Mouse (Mus musculus): Measurements from ENCODE around the gene Sp6. TPM values are rescaled to one million over a fixed set of nuclear protein-coding genes. Genes with fewer than 3 reads are reported as not detected.

Sp6 gene
- polyA plus RNA-seq, 1 experiment: 1.4 TPM

DNA sequence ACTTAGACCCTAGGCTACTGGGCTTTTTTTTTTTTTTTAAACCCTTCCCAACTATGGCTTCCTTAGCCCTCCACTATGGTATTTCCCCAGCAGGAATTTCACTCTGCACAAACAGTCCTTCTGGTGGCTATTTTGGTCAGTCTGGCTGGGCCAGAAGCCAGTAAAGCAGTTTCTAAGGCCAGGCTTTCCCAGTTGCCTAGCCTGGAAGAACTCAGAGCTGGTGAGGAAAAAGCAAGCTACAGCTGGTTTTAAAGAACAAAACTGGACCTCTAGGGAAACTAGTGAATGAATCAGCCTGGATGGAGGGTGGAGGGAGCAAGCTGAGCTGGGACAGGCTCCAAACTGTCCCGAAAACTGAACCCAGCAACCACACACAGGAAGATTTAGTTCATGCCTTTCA, 43.4 kb upstream of the Sp6 start:
- H3K4me1 ChIP-seq (ENCODE audit: control insufficient read depth, insufficient read depth, low read length): peaks cover 51% of the 10 kb centered on the region
- 0% methylated on average over 1 of the region's 1 CpGs for WGBS
- no peak overlapping the region for H3K4me3 ChIP-seq (replicated peaks; ENCODE audit: insufficient read depth, low read depth, low read length)
- no peaks in the 10 kb centered on the region for H3K27me3 ChIP-seq (ENCODE audit: control insufficient read depth, insufficient read depth, low read length)
- peak; percentile 81 to 90 for DNase-seq
- H3K27ac ChIP-seq (ENCODE audit: insufficient read depth, low read length): peak overlapping the region; percentile 97
- TF ChIP-seq CTCF (IDR thresholded peaks at IDR 0.05; ENCODE audit: borderline replicate concordance, insufficient read depth, low read depth, low read length): no peak
- no peak for TF ChIP-seq POLR2A (IDR thresholded peaks at IDR 0.05; ENCODE audit: borderline replicate concordance, insufficient read depth, low read length)

DNA sequence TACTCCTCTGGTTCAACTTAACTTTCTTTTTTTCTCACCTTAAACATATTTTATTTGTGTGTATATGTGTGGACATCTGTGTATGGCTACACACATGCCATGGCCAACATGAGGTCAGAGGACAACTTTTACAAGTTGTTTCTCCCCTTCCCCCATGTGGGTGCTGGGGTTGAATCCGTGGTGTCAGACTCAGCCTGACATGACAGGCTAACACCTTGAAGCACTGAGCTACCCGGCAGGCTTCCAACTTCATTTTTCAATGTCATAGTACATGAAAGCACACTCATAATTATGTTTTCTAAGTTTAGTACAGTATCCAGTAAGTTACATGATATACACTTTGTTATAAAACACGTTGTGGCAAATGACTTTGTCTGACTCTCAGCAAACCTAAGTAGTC, 42.9 kb upstream of the Sp6 start:
- no peaks in the 10 kb centered on the region for H3K27me3 ChIP-seq (ENCODE audit: control insufficient read depth, insufficient read depth, low read length)
- no peak for DNase-seq
- peak overlapping the region; percentile 97 for H3K27ac ChIP-seq (ENCODE audit: insufficient read depth, low read length)
- WGBS: 70% methylated on average over 3 of the region's 3 CpGs
- H3K4me1 ChIP-seq (ENCODE audit: control insufficient read depth, insufficient read depth, low read length): peaks cover 51% of the 10 kb centered on the region
- H3K4me3 ChIP-seq (replicated peaks; ENCODE audit: insufficient read depth, low read depth, low read length): no peak overlapping the region
- TF ChIP-seq CTCF (IDR thresholded peaks at IDR 0.05; ENCODE audit: borderline replicate concordance, insufficient read depth, low read depth, low read length): no peak
- no peak for TF ChIP-seq POLR2A (IDR thresholded peaks at IDR 0.05; ENCODE audit: borderline replicate concordance, insufficient read depth, low read length)

DNA sequence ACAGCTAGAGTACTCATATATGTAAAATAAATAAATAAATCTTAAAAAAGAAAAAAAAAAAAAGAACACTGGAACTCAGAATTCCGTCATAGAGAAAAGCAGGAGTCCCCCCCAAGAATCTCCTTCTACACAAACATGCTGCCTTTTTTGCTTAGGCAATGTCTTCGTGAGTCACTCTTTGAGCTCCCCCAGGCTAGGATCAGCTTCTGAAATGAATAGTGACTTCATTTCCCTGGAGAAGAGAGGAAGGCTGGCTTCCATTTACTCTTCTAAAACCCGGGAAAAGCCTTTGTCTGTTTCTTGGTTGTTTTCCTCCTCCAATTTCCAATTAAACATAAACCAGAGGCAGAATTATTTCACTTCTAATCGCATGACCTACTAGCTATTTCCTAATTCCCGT, 40.3 kb upstream of the Sp6 start:
- no peak for DNase-seq
- Histone ChIP-seq H3K27ac (ENCODE audit: insufficient read depth, low read length) (peak overlapping the region; percentile 81; the same call in 1 of the 2 replicates), H3K4me1 (ENCODE audit: control insufficient read depth, insufficient read depth, low read length) (peaks cover 58% of the 10 kb centered on the region), H3K27me3 (ENCODE audit: control insufficient read depth, insufficient read depth, low read length) (no peaks in the 10 kb centered on the region), H3K4me3 (replicated peaks; ENCODE audit: insufficient read depth, low read depth, low read length) (no peak overlapping the region)
- no peak for TF ChIP-seq POLR2A (IDR thresholded peaks at IDR 0.05; ENCODE audit: borderline replicate concordance, insufficient read depth, low read length)
- WGBS: 51% methylated on average over 5 of the region's 5 CpGs

DNA sequence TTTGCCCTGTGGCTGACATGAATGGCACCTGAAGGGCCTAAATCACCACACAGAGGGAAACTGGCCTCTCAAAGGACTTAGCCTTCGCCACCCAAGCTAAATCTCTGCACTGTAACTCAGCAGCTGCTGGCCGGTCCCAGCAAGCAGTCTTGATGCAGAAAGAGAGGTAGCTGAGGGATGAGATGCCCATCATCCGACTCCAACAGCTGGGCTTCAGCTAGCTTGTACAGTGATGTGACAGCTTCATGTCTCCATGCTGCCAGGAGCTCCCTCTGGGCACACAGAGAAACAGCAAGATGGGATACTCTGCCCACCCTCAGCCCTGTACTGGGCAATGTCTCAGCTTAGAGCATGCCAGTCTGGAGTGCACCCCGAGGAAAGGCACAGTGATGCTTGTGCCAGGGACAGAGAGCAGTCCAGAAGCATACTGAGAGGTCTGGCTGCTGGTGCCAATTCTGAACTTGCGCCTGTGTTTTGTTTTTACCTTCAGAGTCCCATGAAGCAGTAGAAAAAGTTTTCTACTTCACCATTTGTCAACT, 39.7 kb upstream of the Sp6 start:
- Histone ChIP-seq H3K4me3 (replicated peaks; ENCODE audit: insufficient read depth, low read depth, low read length) (peak overlapping the region; percentile 16), H3K4me1 (ENCODE audit: control insufficient read depth, insufficient read depth, low read length) (peaks cover 56% of the 10 kb centered on the region), H3K27ac (ENCODE audit: insufficient read depth, low read length) (peak overlapping the region; percentile 81), H3K27me3 (ENCODE audit: control insufficient read depth, insufficient read depth, low read length) (no peaks in the 10 kb centered on the region)
- no peak for TF ChIP-seq CTCF (IDR thresholded peaks at IDR 0.05; ENCODE audit: borderline replicate concordance, insufficient read depth, low read depth, low read length)
- TF ChIP-seq POLR2A (IDR thresholded peaks at IDR 0.05; ENCODE audit: borderline replicate concordance, insufficient read depth, low read length): 0 out of 2 replicates have a peak, but pooled peaks have one; percentile 21
- DNase-seq: peak; percentile 73 to 84
- 11% methylated on average over 5 of the region's 5 CpGs for WGBS

DNA sequence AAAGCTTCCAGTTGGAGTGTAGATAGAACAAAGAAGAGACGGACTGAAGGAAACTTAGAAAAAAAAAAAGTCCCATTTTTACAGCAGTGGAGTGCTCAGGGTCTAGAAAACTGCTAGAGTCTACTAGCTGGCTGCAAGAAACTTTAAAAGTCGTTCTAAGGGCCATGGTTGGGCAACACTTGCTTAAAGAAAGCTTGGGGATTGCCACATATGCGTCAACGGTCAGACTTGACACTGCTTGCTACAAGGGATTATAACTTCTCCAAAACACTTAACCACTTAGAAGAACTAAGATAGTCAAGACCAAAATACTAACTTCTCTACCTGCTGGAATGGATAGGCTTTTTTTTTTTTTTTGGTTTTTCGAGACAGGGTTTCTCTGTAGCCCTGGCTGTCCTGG, 38.4 kb upstream of the Sp6 start:
- H3K4me3 ChIP-seq (replicated peaks; ENCODE audit: insufficient read depth, low read depth, low read length): no peak overlapping the region
- H3K27me3 ChIP-seq (ENCODE audit: control insufficient read depth, insufficient read depth, low read length): no peaks in the 10 kb centered on the region
- no peak overlapping the region for H3K27ac ChIP-seq (ENCODE audit: insufficient read depth, low read length)
- 76% methylated on average over 5 of the region's 5 CpGs for WGBS
- no peak for TF ChIP-seq POLR2A (IDR thresholded peaks at IDR 0.05; ENCODE audit: borderline replicate concordance, insufficient read depth, low read length)
- no peak for TF ChIP-seq CTCF (IDR thresholded peaks at IDR 0.05; ENCODE audit: borderline replicate concordance, insufficient read depth, low read depth, low read length)
- H3K4me1 ChIP-seq (ENCODE audit: control insufficient read depth, insufficient read depth, low read length): peaks cover 46% of the 10 kb centered on the region
- DNase-seq: no peak

DNA sequence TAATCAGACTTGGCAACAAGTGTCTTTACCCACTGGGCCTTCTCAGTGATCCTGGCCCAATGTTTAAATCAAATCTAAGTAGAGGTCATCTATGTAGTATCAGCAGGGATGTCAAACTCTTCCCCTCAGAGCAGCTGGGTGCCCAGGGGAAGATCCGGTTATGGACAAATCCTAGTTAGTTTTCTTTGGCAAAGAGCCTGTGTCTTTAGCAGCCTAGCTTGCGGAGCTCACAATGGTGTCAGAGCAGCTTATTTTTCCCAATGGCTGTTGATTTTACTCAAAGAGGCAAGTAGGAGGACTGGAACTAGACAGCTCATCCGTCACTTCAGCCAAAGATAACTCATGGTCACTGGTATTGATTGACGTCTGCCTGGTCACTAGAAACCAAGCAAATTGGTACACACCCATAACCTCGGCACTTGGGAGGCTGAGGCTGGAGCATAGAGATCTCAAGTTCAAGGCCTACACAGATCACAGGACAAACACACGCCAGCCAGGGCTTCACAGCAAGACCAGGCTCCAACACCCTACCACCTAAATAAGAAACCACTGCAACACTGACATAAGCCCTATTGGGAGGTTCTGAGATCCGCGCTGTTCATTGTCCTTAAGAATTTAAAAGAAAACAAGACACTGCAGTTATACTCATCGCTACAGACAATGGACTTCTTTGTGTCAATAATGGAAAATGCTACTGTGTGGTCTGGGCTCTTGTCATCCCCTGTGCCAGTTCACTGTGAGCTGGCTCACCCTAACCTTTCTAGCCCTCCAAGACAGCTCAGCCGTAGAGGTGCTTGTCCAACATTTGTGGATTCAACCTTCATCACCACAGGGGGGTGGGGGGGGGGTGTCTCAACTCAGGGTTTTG, 37.4 kb upstream of the Sp6 start:
- Histone ChIP-seq H3K27ac (ENCODE audit: insufficient read depth, low read length) (peak overlapping the region; percentile 100), H3K4me1 (ENCODE audit: control insufficient read depth, insufficient read depth, low read length) (peaks cover 39% of the 10 kb centered on the region), H3K4me3 (replicated peaks; ENCODE audit: insufficient read depth, low read depth, low read length) (peak overlapping the region; percentile 6), H3K27me3 (ENCODE audit: control insufficient read depth, insufficient read depth, low read length) (no peaks in the 10 kb centered on the region)
- no peak for TF ChIP-seq POLR2A (IDR thresholded peaks at IDR 0.05; ENCODE audit: borderline replicate concordance, insufficient read depth, low read length)
- no peak for TF ChIP-seq CTCF (IDR thresholded peaks at IDR 0.05; ENCODE audit: borderline replicate concordance, insufficient read depth, low read depth, low read length)
- no peak for DNase-seq
- WGBS: 32% methylated on average over 10 of the region's 10 CpGs

DNA sequence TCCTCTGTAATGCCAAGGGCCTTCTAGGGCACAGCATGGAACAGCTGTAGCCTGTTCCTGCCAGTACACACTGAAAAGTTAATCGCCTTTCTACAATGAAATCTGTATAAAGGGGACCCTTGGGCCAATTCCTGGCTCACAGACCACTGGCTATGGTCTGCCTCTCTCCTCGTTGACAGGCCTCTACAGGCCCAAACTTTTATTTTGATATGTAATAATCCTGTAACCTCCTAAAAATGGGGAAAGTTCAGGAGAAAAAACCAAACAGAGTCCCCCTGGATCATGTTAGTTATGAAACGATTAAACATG, 36.9 kb upstream of the Sp6 start:
- H3K4me3 ChIP-seq (replicated peaks; ENCODE audit: insufficient read depth, low read depth, low read length): no peak overlapping the region
- no peak for DNase-seq
- TF ChIP-seq CTCF (IDR thresholded peaks at IDR 0.05; ENCODE audit: borderline replicate concordance, insufficient read depth, low read depth, low read length) (no peak), POLR2A (IDR thresholded peaks at IDR 0.05; ENCODE audit: borderline replicate concordance, insufficient read depth, low read length) (no peak)
- no peaks in the 10 kb centered on the region for H3K27me3 ChIP-seq (ENCODE audit: control insufficient read depth, insufficient read depth, low read length)
- WGBS: 10% methylated on average over 3 of the region's 3 CpGs
- peaks cover 35% of the 10 kb centered on the region for H3K4me1 ChIP-seq (ENCODE audit: control insufficient read depth, insufficient read depth, low read length)
- peak overlapping the region; percentile 100 for H3K27ac ChIP-seq (ENCODE audit: insufficient read depth, low read length)

All from cerebellum, adult 2 months (tissue).